Mouse (Mus musculus) testis, adult 2 months (tissue): ENCODE measurements around the gene Slc30a6.

Experiments
- CTCF ChIP-seq: fragments of 200-500 bp; IDR thresholded peaks from 2 replicates; pipeline ENCODE4 v1.5.1; 2012; ENCODE audit warnings: low read depth, mild to moderate bottlenecking, inconsistent platforms, low read length, moderate library complexity; ENCODE audit not compliant: control insufficient read depth, insufficient read depth, insufficient replicate concordance
- POLR2A ChIP-seq: fragments of 200-500 bp; IDR thresholded peaks from 2 replicates; pipeline ENCODE4 v1.6.1; 2012; ENCODE audit warnings: low read depth, mild to moderate bottlenecking, inconsistent platforms, low read length, moderate library complexity; ENCODE audit not compliant: control insufficient read depth

DNA sequence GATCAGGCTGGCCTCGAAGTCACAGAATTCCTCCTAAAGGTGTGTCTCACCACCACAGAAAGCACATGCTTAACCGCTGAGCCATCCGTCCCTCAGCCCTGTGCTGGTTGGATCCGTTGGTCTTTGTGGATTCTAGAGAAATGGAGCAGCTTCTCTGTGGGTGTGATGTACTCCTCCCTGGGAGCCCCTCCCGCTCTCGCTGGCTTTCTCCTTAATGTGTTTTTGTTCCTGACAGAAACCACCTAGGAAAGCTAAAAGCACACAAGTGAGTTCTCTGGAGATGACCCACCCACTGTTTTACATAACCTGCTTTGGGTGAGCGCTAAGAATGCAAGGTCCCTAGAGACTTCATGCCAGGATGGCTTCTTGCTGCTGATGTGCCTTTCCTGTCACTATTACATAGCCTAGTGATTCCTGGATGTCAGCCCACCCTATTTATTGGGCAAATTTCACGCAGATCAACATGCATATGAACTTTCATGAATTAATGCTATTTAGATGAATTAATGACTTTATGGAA lies 21.5 kb downstream of the Slc30a6 start:
- TF ChIP-seq CTCF (no peak), POLR2A (no peak)
